Mouse (Mus musculus) brain, embryonic 14.5 days (tissue): ENCODE results near the gene Tbxas1.

Source experiments
- CTCF ChIP-seq: fragments of 200-500 bp; IDR thresholded peaks from 2 replicates; pipeline ENCODE4 v1.5.1; 2012; ENCODE audit warnings: inconsistent platforms, mild to moderate bottlenecking, moderate library complexity, borderline replicate concordance; ENCODE audit not compliant: insufficient read depth, insufficient read length; ENCODE audit errors: extremely low read depth
- POLR2A ChIP-seq: fragments of 200-500 bp; IDR thresholded peaks from 2 replicates; pipeline ENCODE4 v1.6.1; 2012; ENCODE audit warnings: mild to moderate bottlenecking, inconsistent platforms, borderline replicate concordance; ENCODE audit not compliant: poor library complexity, insufficient read depth, insufficient read length, severe bottlenecking; ENCODE audit errors: extremely low read depth

GRCm38 (mm10) chr6:39132556-39132955, 257.4 kb downstream of the Tbxas1 start:
- TF ChIP-seq POLR2A (no peak), CTCF (no peak)
